Mouse (Mus musculus) liver, embryonic 14 days (tissue): ENCODE data around the gene Lcp1. TPM values are rescaled to one million over a fixed set of nuclear protein-coding genes. Genes with fewer than 3 reads are reported as not detected.

ENCODE experiments used
- polyA plus RNA-seq: library from polyadenylated mRNA; depleted of rRNA; stranded (reverse); fragments of >200 nt; gene quantifications from 2 replicates; pipeline ENCODE4 v1.2.3, GENCODE M21; 2012; rRNA removed

Lcp1 gene
- 10.9 and 13.5 TPM in 2 replicates for polyA plus RNA-seq

DNA sequence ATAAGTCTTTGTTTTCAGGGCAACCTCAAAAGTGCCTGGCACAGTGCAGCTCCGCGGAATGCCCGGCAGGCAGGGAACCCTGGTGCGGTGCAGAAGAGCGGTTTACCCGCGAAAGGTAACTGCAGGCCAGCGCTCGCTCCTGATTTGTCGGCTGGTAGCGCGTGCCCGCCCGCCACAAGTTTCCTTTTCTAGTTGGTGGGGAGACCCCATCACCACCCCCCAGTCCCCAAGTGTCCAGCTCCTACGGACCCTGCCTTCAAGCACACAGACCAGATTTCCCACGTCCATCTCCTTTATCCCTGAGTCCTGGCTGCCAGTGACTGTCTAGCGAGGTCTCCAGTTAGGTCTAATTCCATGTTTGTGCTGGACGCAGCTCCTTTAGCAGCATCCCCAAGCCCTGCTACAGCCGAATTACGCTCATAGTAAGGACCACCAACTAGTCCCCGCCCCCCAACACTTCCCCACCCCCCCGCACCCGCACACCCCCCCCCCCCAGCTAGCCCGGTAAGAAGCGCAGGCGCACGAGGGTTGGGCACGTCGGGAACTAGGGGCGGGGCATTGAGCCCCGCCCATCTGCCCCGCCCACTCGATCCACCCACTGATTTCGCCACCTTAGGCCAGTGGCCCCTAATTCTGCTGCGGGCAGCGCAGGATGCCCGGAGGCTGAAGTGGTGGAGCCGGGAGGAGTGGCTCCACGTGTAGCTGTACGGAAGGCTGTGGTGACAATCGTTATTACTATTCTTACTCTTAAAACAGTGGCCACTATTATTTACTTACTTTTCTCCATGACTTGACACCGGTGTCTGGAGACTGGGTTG, at the start of gene Lcp1, which contains the start of gene Lrrc63:
TSS of gene Lcp1 (plus strand) at position 601 of the 818 bp plus-strand sequence.
TSS of gene Lrrc63 (minus strand) at position 381 of the 818 bp plus-strand sequence.

DNA sequence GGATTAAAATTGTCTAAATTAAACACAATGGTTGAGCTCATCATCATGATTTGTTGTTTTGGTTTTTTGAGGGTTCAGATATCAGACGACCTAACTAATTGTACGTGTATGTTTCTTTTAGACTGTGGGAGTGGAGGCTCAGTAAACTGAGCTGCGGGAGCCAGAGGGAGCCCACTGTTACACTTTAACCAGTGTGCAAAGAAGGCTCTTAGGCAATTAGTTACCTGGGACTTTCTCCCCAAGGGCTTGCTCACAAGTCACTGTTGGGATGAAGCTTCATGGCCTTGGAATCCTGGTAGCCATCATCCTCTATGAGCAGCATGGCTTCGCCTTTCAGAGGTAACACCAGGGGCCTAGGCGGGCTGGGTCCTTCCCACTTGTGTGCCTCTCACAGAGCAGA, 111.2 kb downstream of the Lcp1 start, which contains the start of gene Cpb2:
TSS of gene Cpb2 (plus strand) at position 201 of the 400 bp plus-strand sequence.

Other genes starting within 250 kb of the Lcp1 start
- 2.5 and 2.9 TPM in 2 replicates for gene Lrch1, start 183.2 kb upstream of the Lcp1 start, polyA plus RNA-seq
- gene Rubcnl, start 115.1 kb upstream of the Lcp1 start, polyA plus RNA-seq: 0.14 and 0.18 TPM in 2 replicates
- 0.02 TPM in 2 replicates for gene Lrrc63, start 220 bp upstream of the Lcp1 start, polyA plus RNA-seq
- gene Cpb2, start 111.2 kb downstream of the Lcp1 start, polyA plus RNA-seq: 68.0 and 74.3 TPM in 2 replicates
- gene Zc3h13, start 153.3 kb downstream of the Lcp1 start, polyA plus RNA-seq: 8.1 and 8.7 TPM in 2 replicates